Mouse (Mus musculus): ENCODE measurements around the gene Galntl6. TPM values are rescaled to one million over a fixed set of nuclear protein-coding genes. Genes with fewer than 3 reads are reported as not detected.
"Not testable (repeated sequence)": the region's sequence is repeated elsewhere in the genome, so short reads cannot be mapped to it uniquely, and the experiment has no call there.

The Galntl6 gene
- polyA plus RNA-seq, 1 experiment = not detected

DNA sequence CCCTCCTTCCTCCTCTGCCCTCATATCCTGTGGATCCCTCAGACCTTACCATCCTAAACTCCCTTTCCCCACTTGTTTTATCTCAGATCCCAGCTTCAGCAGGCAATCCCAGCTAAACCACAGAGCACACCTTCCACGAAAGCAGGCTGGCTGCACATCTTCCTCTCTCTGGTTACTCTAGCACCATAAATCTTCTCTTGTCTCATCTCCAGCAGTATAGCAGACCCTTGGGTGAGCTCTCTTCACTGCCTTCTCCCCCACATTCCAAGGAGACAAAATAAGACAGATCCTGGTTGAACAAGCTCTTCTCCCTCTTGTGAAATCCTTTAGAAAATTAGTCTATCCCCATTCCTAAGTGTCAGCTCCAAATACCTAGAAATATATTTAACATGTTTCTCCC lies 389.0 kb downstream of the Galntl6 start:
- Histone ChIP-seq H3K4me3 (no peak overlapping the region), H3K79me2 (ENCODE audit: control insufficient read depth, insufficient read depth) (no peaks in the 10 kb centered on the region), H3K4me2 (ENCODE audit: low read depth) (no peak overlapping the region), H3K36me3 (ENCODE audit: control insufficient read depth, insufficient read depth) (no peaks in the 10 kb centered on the region), H3K27me3 (ENCODE audit: control insufficient read depth, insufficient read depth, insufficient read length) (no peaks in the 10 kb centered on the region), H3ac (ENCODE audit: control insufficient read depth, insufficient read length) (no peak overlapping the region)
- TF ChIP-seq MYOD1 (IDR thresholded peaks at IDR 0.05; ENCODE audit: control insufficient read depth in 1 of 3, insufficient read length in 2 of 3, low read depth in 2 of 3) = no peak
- no peak for TF ChIP-seq USF1 (IDR thresholded peaks at IDR 0.05; ENCODE audit: low read depth)
- no peak for TF ChIP-seq POLR2A (IDR thresholded peaks at IDR 0.05; ENCODE audit: insufficient read length, low read depth)
- TF ChIP-seq E2F4 (IDR thresholded peaks at IDR 0.05; ENCODE audit: insufficient read depth) = no peak
- TF ChIP-seq REST (IDR thresholded peaks at IDR 0.05; ENCODE audit: insufficient read depth, insufficient read length) = no peak
- TF ChIP-seq TCF3 (IDR thresholded peaks at IDR 0.05; ENCODE audit: insufficient read length, low read depth) = no peak
- TF ChIP-seq CEBPB (IDR thresholded peaks at IDR 0.05; ENCODE audit: insufficient read depth, poor library complexity, severe bottlenecking) = no peak
- TF ChIP-seq SRF (IDR thresholded peaks at IDR 0.05; ENCODE audit: control insufficient read depth, insufficient read length, low read depth) = no peak
- no peak for TF ChIP-seq POLR2AphosphoS2 (IDR thresholded peaks at IDR 0.05; ENCODE audit: insufficient read length, low read depth)
- no peak for TF ChIP-seq MYOG (IDR thresholded peaks at IDR 0.05; ENCODE audit: control insufficient read depth in 1 of 3, insufficient read depth in 1 of 3, insufficient read length in 2 of 3, low read depth in 2 of 3)
- TF ChIP-seq MAX (IDR thresholded peaks at IDR 0.05; ENCODE audit: low read depth) = no peak
- no peak for TF ChIP-seq TCF12 (IDR thresholded peaks at IDR 0.05; ENCODE audit: insufficient read depth, poor library complexity, severe bottlenecking)

DNA sequence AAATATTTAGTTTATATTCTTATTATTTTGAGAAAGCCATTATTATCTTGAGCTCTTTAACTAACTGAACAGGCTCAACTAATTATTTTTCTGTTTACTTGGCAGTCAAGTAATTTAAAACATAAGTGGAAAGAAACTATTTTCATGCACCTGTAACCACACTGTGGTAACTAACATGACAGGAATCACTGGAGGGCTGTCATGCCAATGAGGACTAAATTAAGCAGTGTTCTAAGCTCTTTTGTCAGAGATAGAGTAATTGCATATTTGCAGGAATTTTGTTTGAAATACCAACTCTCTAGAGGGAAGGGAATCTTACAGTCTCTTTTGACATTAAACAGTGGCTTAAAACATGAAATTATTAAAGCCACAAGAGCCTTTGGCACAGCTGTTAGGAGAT lies 390.5 kb downstream of the Galntl6 start:
- Histone ChIP-seq H3K4me3 (no peak overlapping the region), H3K79me2 (ENCODE audit: control insufficient read depth, insufficient read depth) (no peaks in the 10 kb centered on the region), H3ac (ENCODE audit: control insufficient read depth, insufficient read length) (no peak overlapping the region), H3K36me3 (ENCODE audit: control insufficient read depth, insufficient read depth) (no peaks in the 10 kb centered on the region), H3K4me2 (ENCODE audit: low read depth) (no peak overlapping the region), H3K27me3 (ENCODE audit: control insufficient read depth, insufficient read depth, insufficient read length) (no peaks in the 10 kb centered on the region)
- TF ChIP-seq POLR2AphosphoS2 (IDR thresholded peaks at IDR 0.05; ENCODE audit: insufficient read length, low read depth) (no peak), MYOD1 (IDR thresholded peaks at IDR 0.05; ENCODE audit: control insufficient read depth in 1 of 3, insufficient read length in 2 of 3, low read depth in 2 of 3) (no peak), TCF3 (IDR thresholded peaks at IDR 0.05; ENCODE audit: insufficient read length, low read depth) (no peak)

DNA sequence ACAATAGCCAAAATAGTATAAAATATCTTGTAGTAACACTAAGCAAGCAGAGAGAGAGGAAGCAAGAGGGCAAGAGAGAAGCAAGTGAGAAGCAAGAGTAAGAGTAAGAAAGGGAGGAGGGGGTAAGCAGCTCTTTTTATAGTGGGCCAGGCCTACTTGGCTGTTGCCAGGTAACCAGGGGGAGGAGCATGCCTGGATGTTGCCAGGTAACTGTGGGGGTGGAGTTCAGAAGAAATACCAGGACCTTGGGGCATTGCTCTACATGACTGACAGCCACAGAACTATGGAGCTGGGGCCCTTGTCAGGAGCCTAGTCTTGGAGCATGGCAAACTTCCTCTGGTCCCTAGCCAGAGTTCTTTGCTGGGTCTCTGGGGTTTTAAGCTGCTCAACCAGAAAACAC lies 401.9 kb downstream of the Galntl6 start:
- Histone ChIP-seq H3K27me3 (ENCODE audit: control insufficient read depth, insufficient read depth, insufficient read length) (no peaks in the 10 kb centered on the region), H3K4me2 (ENCODE audit: low read depth) (no peak overlapping the region), H3ac (ENCODE audit: control insufficient read depth, insufficient read length) (no peak overlapping the region), H3K79me2 (ENCODE audit: control insufficient read depth, insufficient read depth) (no peaks in the 10 kb centered on the region), H3K4me3 (no peak overlapping the region), H3K36me3 (ENCODE audit: control insufficient read depth, insufficient read depth) (no peaks in the 10 kb centered on the region)
- no peak for TF ChIP-seq CEBPB (IDR thresholded peaks at IDR 0.05; ENCODE audit: insufficient read depth, poor library complexity, severe bottlenecking)
- TF ChIP-seq MYOD1 (IDR thresholded peaks at IDR 0.05; ENCODE audit: control insufficient read depth in 1 of 3, insufficient read length in 2 of 3, low read depth in 2 of 3) = no peak
- no peak for TF ChIP-seq POLR2A (IDR thresholded peaks at IDR 0.05; ENCODE audit: insufficient read length, low read depth)
- no peak for TF ChIP-seq MAX (IDR thresholded peaks at IDR 0.05; ENCODE audit: low read depth)
- no peak for TF ChIP-seq POLR2AphosphoS2 (IDR thresholded peaks at IDR 0.05; ENCODE audit: insufficient read length, low read depth)
- no peak for TF ChIP-seq TCF12 (IDR thresholded peaks at IDR 0.05; ENCODE audit: insufficient read depth, poor library complexity, severe bottlenecking)
- no peak for TF ChIP-seq TCF3 (IDR thresholded peaks at IDR 0.05; ENCODE audit: insufficient read length, low read depth)
- TF ChIP-seq SRF (IDR thresholded peaks at IDR 0.05; ENCODE audit: control insufficient read depth, insufficient read length, low read depth) = no peak
- no peak for TF ChIP-seq REST (IDR thresholded peaks at IDR 0.05; ENCODE audit: insufficient read depth, insufficient read length)
- TF ChIP-seq USF1 (IDR thresholded peaks at IDR 0.05; ENCODE audit: low read depth) = no peak
- TF ChIP-seq MYOG (IDR thresholded peaks at IDR 0.05; ENCODE audit: control insufficient read depth in 1 of 3, insufficient read depth in 1 of 3, insufficient read length in 2 of 3, low read depth in 2 of 3) = no peak
- TF ChIP-seq E2F4 (IDR thresholded peaks at IDR 0.05; ENCODE audit: insufficient read depth) = no peak

DNA sequence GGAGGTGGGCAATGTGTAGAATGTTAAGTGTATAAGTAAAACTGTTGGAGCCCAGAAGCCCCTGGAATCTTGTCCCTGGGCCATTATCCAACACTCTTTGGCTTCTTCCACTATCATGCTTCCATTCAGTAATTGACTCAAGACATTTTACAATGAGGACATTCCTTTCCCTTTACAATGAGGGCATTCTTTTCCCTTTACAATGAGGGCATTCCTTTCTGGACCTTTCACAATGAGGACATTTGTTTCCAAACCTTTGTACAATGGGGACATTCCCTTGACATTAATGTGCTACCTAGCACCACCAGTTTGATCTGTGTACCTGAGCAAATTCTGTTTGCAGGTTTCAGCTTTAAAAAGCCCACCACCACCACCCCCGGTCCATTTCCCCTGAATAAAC lies 403.4 kb downstream of the Galntl6 start:
- Histone ChIP-seq H3K36me3 (ENCODE audit: control insufficient read depth, insufficient read depth) (no peaks in the 10 kb centered on the region), H3K4me3 (no peak overlapping the region), H3K27me3 (ENCODE audit: control insufficient read depth, insufficient read depth, insufficient read length) (no peaks in the 10 kb centered on the region), H3K4me2 (ENCODE audit: low read depth) (no peak overlapping the region), H3K79me2 (ENCODE audit: control insufficient read depth, insufficient read depth) (no peaks in the 10 kb centered on the region), H3ac (ENCODE audit: control insufficient read depth, insufficient read length) (no peak overlapping the region)
- no peak for TF ChIP-seq MYOG (IDR thresholded peaks at IDR 0.05; ENCODE audit: control insufficient read depth in 1 of 3, insufficient read depth in 1 of 3, insufficient read length in 2 of 3, low read depth in 2 of 3)
- no peak for TF ChIP-seq MYOD1 (IDR thresholded peaks at IDR 0.05; ENCODE audit: control insufficient read depth in 1 of 3, insufficient read length in 2 of 3, low read depth in 2 of 3)
- no peak for TF ChIP-seq TCF3 (IDR thresholded peaks at IDR 0.05; ENCODE audit: insufficient read length, low read depth)
- no peak for TF ChIP-seq REST (IDR thresholded peaks at IDR 0.05; ENCODE audit: insufficient read depth, insufficient read length)
- no peak for TF ChIP-seq SRF (IDR thresholded peaks at IDR 0.05; ENCODE audit: control insufficient read depth, insufficient read length, low read depth)
- TF ChIP-seq POLR2A (IDR thresholded peaks at IDR 0.05; ENCODE audit: insufficient read length, low read depth) = no peak
- no peak for TF ChIP-seq E2F4 (IDR thresholded peaks at IDR 0.05; ENCODE audit: insufficient read depth)
- no peak for TF ChIP-seq POLR2AphosphoS2 (IDR thresholded peaks at IDR 0.05; ENCODE audit: insufficient read length, low read depth)
- TF ChIP-seq TCF12 (IDR thresholded peaks at IDR 0.05; ENCODE audit: insufficient read depth, poor library complexity, severe bottlenecking) = no peak
- no peak for TF ChIP-seq USF1 (IDR thresholded peaks at IDR 0.05; ENCODE audit: low read depth)
- TF ChIP-seq MAX (IDR thresholded peaks at IDR 0.05; ENCODE audit: low read depth) = no peak
- TF ChIP-seq CEBPB (IDR thresholded peaks at IDR 0.05; ENCODE audit: insufficient read depth, poor library complexity, severe bottlenecking) = no peak

DNA sequence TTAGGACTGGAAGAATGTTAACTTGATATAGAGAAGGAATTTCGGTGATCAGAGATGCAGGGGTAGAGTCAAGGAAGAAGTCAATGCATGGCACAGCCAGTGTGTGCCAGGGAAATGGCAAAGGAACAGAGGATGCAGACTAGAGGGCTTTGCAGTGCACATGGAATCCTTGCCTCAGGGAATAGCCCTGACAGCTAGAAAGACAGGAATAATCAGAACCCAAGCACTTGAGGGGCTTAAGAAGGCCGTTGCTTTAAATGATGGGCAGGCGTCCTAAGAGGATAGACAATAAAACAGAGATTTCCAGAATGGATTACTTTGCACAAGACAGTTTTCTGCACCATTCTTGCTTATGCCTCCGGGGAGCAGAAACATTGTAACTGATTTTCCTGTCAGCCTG lies 425.3 kb downstream of the Galntl6 start:
- Histone ChIP-seq H3K79me2 (ENCODE audit: control insufficient read depth, insufficient read depth) (no peaks in the 10 kb centered on the region), H3K4me3 (no peak overlapping the region), H3K4me2 (ENCODE audit: low read depth) (no peak overlapping the region), H3ac (ENCODE audit: control insufficient read depth, insufficient read length) (no peak overlapping the region), H3K27me3 (ENCODE audit: control insufficient read depth, insufficient read depth, insufficient read length) (no peaks in the 10 kb centered on the region), H3K36me3 (ENCODE audit: control insufficient read depth, insufficient read depth) (no peaks in the 10 kb centered on the region)
- TF ChIP-seq MAX (IDR thresholded peaks at IDR 0.05; ENCODE audit: low read depth) (no peak), MYOD1 (IDR thresholded peaks at IDR 0.05; ENCODE audit: control insufficient read depth in 1 of 3, insufficient read length in 2 of 3, low read depth in 2 of 3) (no peak), E2F4 (IDR thresholded peaks at IDR 0.05; ENCODE audit: insufficient read depth) (no peak), MYOG (IDR thresholded peaks at IDR 0.05; ENCODE audit: control insufficient read depth in 1 of 3, insufficient read depth in 1 of 3, insufficient read length in 2 of 3, low read depth in 2 of 3) (no peak), TCF12 (IDR thresholded peaks at IDR 0.05; ENCODE audit: insufficient read depth, poor library complexity, severe bottlenecking) (no peak), POLR2A (IDR thresholded peaks at IDR 0.05; ENCODE audit: insufficient read length, low read depth) (no peak), CEBPB (IDR thresholded peaks at IDR 0.05; ENCODE audit: insufficient read depth, poor library complexity, severe bottlenecking) (no peak), SRF (IDR thresholded peaks at IDR 0.05; ENCODE audit: control insufficient read depth, insufficient read length, low read depth) (no peak), USF1 (IDR thresholded peaks at IDR 0.05; ENCODE audit: low read depth) (no peak), REST (IDR thresholded peaks at IDR 0.05; ENCODE audit: insufficient read depth, insufficient read length) (no peak), POLR2AphosphoS2 (IDR thresholded peaks at IDR 0.05; ENCODE audit: insufficient read length, low read depth) (no peak), TCF3 (IDR thresholded peaks at IDR 0.05; ENCODE audit: insufficient read length, low read depth) (no peak)

DNA sequence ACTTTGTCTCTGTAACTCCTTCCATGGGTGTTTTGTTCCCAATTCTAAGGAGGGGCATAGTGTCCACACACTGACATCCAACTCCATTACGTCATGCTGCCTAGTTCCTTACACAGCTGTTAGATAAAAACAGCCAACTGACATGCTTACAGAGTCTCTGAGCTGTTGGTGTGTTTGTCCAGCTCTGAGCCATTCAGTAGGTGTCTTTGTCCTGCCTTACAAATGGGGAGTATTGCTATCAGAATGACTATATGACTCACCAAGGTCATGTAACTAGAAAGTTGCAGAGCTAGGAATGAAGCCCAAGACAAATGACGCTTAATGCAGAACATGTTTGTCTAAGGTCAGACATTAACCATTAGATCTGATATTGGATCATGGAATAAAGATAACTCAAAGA lies 449.1 kb downstream of the Galntl6 start:
- not testable (repeated sequence) for H3K79me2 ChIP-seq (ENCODE audit: control insufficient read depth, insufficient read depth); H3K27me3 ChIP-seq (ENCODE audit: control insufficient read depth, insufficient read depth, insufficient read length); H3K36me3 ChIP-seq (ENCODE audit: control insufficient read depth, insufficient read depth); H3K4me3 ChIP-seq; H3K4me2 ChIP-seq (ENCODE audit: low read depth); H3ac ChIP-seq (ENCODE audit: control insufficient read depth, insufficient read length)

Measured in myocyte (in vitro differentiated cells).